In the genomic region with DNA sequence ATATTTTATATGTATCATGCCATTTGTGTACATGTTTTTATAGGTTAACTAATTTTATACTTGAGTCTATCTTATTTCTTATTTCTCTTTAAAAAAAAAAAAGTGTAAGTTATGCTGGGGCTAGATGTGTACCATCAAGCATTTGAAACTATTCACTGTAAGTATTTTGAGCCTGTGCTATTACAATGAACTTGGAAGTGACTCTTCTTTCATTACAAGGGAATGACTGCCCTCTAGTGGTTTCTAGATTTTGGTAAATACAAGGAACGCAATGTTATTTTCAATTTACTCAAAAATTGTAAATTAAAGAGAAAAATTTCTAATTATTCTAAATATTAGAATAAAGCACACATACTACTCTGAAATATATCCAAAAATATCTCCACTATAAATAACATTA, we compare ENCODE assay signal across 9 mouse cellular contexts.
DNase-seq lines count a peak whose midpoint lies in the region; ATAC-seq and TF ChIP-seq lines count a peak whose summit lies in the region.
"Had no signal": no experiment of that assay in that cellular context is flagged by ENCODE, and none has a peak within 500 bp of the region (broad histone marks: within the 10 kb centered on the region; RNA-seq: fewer than 3 reads in every experiment).

No protein-coding gene starts in this region.

- TF ChIP-seq POLR2A in kidney, adult 2 months (IDR thresholded peaks at IDR 0.05; ENCODE audit: low read depth, low read length), result no peak

- no peak overlapping the region for H3K4me3 ChIP-seq in kidney, adult 2 months (ENCODE audit: insufficient read depth, low read depth, low read length)
- no peak overlapping the region for H3K4me3 ChIP-seq in ES-E14 (ENCODE audit: insufficient read depth in 1 of 2, low read depth in 1 of 2, low read length in 2 of 2, poor library complexity in 1 of 2, severe bottlenecking in 1 of 2)
- no peak overlapping the region for H3K4me3 ChIP-seq in midbrain, embryonic 13.5 days (replicated peaks)
- H3K4me3 ChIP-seq: megakaryocyte, embryonic 14.5 days had no signal

- no peaks in the 10 kb centered on the region for H3K9me3 ChIP-seq in ES-E14 (ENCODE audit: control insufficient read depth, insufficient read depth, low read depth, low read length)
- no peaks in the 10 kb centered on the region for H3K9me3 ChIP-seq in midbrain, embryonic 13.5 days
- H3K9me3 ChIP-seq: megakaryocyte, embryonic 14.5 days had no signal

- no peaks in the 10 kb centered on the region for H3K4me1 ChIP-seq in kidney, adult 2 months (ENCODE audit: control insufficient read depth, insufficient read depth, low read length)
- no peaks in the 10 kb centered on the region for H3K4me1 ChIP-seq in ES-E14 (ENCODE audit: control insufficient read depth in 2 of 2, insufficient read depth in 2 of 2, low read length in 2 of 2, poor library complexity in 1 of 2)
- H3K4me1 ChIP-seq in midbrain, embryonic 13.5 days (replicated peaks), result no peaks in the 10 kb centered on the region
- H3K4me1 ChIP-seq: megakaryocyte, embryonic 14.5 days had no signal

- H3K9ac ChIP-seq in ES-E14 (ENCODE audit: insufficient read depth, low read depth, low read length, poor library complexity, severe bottlenecking), result no peak overlapping the region
- no peak overlapping the region for H3K9ac ChIP-seq in midbrain, embryonic 13.5 days (replicated peaks)

- no peaks in the 10 kb centered on the region for H3K36me3 ChIP-seq in kidney, adult 2 months (ENCODE audit: control insufficient read depth, insufficient read depth, low read length)
- H3K36me3 ChIP-seq in ES-E14 (ENCODE audit: control insufficient read depth, insufficient read depth, low read length, poor library complexity, severe bottlenecking), result no peaks in the 10 kb centered on the region
- H3K36me3 ChIP-seq in midbrain, embryonic 13.5 days, result no peaks in the 10 kb centered on the region

- H3K27ac ChIP-seq in kidney, adult 2 months (ENCODE audit: insufficient read depth, low read depth, low read length), result no peak overlapping the region
- H3K27ac ChIP-seq in ES-E14 (ENCODE audit: insufficient read depth, low read depth, low read length, poor library complexity, severe bottlenecking), result no peak overlapping the region
- no peak overlapping the region for H3K27ac ChIP-seq in midbrain, embryonic 13.5 days

- no peak overlapping the region for H3K4me2 ChIP-seq in midbrain, embryonic 13.5 days (replicated peaks)

- in situ Hi-C loops in ES-E14 (cut with MboI; ENCODE audit: low sequenced_read_pairs in 2 of 2, unreplicated experiment in 2 of 2), result no loop called here

- TF ChIP-seq CTCF in kidney, adult 2 months (conservative IDR thresholded peaks at IDR 0.05; ENCODE audit: insufficient read depth, insufficient read length, low read depth, low read length), result no peak

- peak; percentile 33 for DNase-seq in kidney, adult 2 months
- DNase-seq in kidney, postnatal 25 days, result no peak
- DNase-seq in ES-E14 (ENCODE audit: low read depth, low spot score), result peak; percentile 29
- DNase-seq in embryo, embryonic 11 days, result peak; percentile 84
- no peak for DNase-seq in gastrocnemius, adult 8-10 months (ENCODE audit: low spot score in 2 of 2)
- DNase-seq in adrenal gland, postnatal 25 days, result no peak

- no peaks in the 10 kb centered on the region for H3K27me3 ChIP-seq in kidney, adult 2 months (replicated peaks; ENCODE audit: control insufficient read depth, insufficient read depth, low read length)
- H3K27me3 ChIP-seq in midbrain, embryonic 13.5 days, result no peaks in the 10 kb centered on the region
- H3K27me3 ChIP-seq: megakaryocyte, embryonic 14.5 days had no signal

- ATAC-seq in midbrain, embryonic 13.5 days, result peak; percentile 66; the same call in 1 of the 2 replicates
- ATAC-seq in erythroblast, adult 5-6 weeks (replicated peaks; ENCODE audit: low FRiP score, poor library complexity, severe bottlenecking), result no peak

- WGBS in kidney, adult 2 months, result 29% methylated on average over 1 of the region's 1 CpGs
- WGBS in midbrain, embryonic 13.5 days, result 42% methylated on average over 1 of the region's 1 CpGs

TF ChIP-seq in ES-E14, 5 proteins besides CTCF, POLR2A, EP300 and RAD21:
- TF ChIP-seq ZNF384 (IDR thresholded peaks at IDR 0.05; ENCODE audit: low read depth, low read length) (no peak), ZC3H11A (IDR thresholded peaks at IDR 0.05; ENCODE audit: borderline replicate concordance, low read depth, low read length) (peak; percentile 76)

Comparison
In these comparisons a context has a peak if more than half of its experiments do, and no peak if none do; other contexts are left out.
1. DNase-seq: peak in kidney, adult 2 months (single experiment), ES-E14 (single experiment) and embryo, embryonic 11 days (single experiment); none in kidney, postnatal 25 days (0 of 2), gastrocnemius, adult 8-10 months (0 of 2) and adrenal gland, postnatal 25 days (single experiment).